Mouse (Mus musculus) layer of hippocampus, adult 8-10 months (tissue): Measurements from ENCODE around the gene Wnt8b. TPM values are rescaled to one million over a fixed set of nuclear protein-coding genes. Genes with fewer than 3 reads are reported as not detected.

ENCODE experiments used
- DNase-seq, 2 experiments: peaks; one replicate each; pipeline ENCODE4 v3.0.0; 2022; ENCODE audit warnings: low spot score in 2 of 2
- total RNA-seq, 4 experiments: library from RNA; stranded (reverse); gene quantifications; 2 replicates each; pipeline ENCODE4 v1.2.4; 2022

Gene Wnt8b
- total RNA-seq, 4 experiments from 2014 or later: not detected

- peak; percentile 90 to 94 for DNase-seq
These were observed 61.8 kb downstream of the Wnt8b start, which contains the start of gene Ndufb8 for GRCm38 (mm10) chr19:44554861-44555590. Ndufb8 (minus strand) TSS chr19:44555440.

- peak; percentile 93 to 96 for DNase-seq
These were observed 69.5 kb downstream of the Wnt8b start, which contains the start of gene Hif1an for GRCm38 (mm10) chr19:44562652-44563206. Hif1an (plus strand) TSS chr19:44562850.

Other genes with a start within 250 kb of the Wnt8b start
- gene Scd2, start 199.8 kb upstream of the Wnt8b start, total RNA-seq: 100 to 1,000 TPM; 662 to 773 (median 703) TPM
- gene Scd4, start 160.4 kb upstream of the Wnt8b start, total RNA-seq: 1 to 10 TPM; 2.3 to 3.0 (median 2.7) TPM
- gene Scd1, start 85.6 kb upstream of the Wnt8b start, total RNA-seq: 100 to 1,000 TPM; 131 to 178 (median 143) TPM
- gene Sec31b, start 52.4 kb downstream of the Wnt8b start, total RNA-seq: under 1 TPM; 0.23 to 0.63 (median 0.33) TPM
- gene Gm20538, start 59.4 kb downstream of the Wnt8b start, total RNA-seq: not detected
- 100 to 1,000 TPM; 368 to 426 (median 402) TPM for gene Ndufb8, start 62.0 kb downstream of the Wnt8b start, total RNA-seq
- 10 to 100 TPM; 30.8 to 37.2 (median 33.1) TPM for gene Hif1an, start 69.4 kb downstream of the Wnt8b start, total RNA-seq